Mouse (Mus musculus): ENCODE data around the gene Cenpi. TPM values are rescaled to one million over a fixed set of nuclear protein-coding genes. Genes with fewer than 3 reads are reported as not detected.

The Cenpi gene
- not detected for polyA plus RNA-seq (2015; fragmentation: Illumina TruSeq; extraction: RNeasy Lipid Tissue Mini Kit (QIAGEN cat#74804); ENCODE audit: insufficient read depth, low read depth, low replicate concordance)

GRCm38 (mm10) chrX:134307534-134308274, at the start of gene Cenpi:
Cenpi (plus strand) TSS chrX:134308084.

DNA sequence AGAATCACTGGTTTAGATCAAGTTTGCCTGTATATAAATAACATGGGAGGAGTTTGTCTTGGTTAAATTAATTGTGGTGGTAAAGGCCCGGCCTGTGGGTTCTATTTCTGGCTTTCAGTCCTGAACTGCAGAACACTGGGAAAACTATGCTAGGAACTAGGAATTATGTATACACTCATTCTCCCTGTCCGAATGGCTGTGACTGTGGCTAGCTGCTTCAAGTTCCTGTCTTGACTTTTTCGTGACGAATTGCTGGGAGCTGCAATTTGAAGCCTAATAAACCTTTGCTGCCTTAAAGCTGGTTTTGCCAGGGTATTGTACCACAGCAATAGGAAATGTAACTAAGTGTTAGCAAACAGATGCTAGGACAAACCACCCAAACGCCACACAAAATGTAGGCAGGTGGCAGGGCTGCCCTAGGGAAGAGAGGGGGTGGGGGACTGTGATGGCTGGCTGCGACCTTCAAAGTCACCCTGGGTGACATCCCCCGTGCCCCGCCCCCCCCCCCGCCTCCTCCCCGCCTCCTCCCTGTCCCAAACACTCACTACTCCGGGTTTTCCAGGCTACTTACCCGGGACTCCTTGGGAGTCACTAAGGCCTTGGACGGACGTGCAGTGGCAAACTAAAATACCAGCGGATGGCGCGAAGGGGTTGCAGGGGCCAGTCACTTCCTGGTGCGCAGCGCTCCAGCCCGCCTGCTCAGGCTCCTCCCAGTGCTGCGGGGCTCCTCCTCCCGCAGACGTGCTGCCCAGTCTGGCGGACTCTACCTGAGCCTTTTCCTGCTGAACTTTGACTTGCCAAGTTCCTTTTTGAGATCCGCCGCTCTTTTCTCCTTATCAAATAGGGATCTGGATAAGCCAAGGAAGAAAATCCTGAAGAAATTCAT, 31.4 kb upstream of the Cenpi start, which contains the start of gene Trmt2b:
Gene Trmt2b, minus strand, starts transcription at position 710 of the 886 bp plus-strand sequence.

GRCm38 (mm10) chrX:134403863-134404583, 96.1 kb downstream of the Cenpi start, which contains the start of gene Drp2:
Drp2 (plus strand) TSS chrX:134404551.

Other genes with a start within 250 kb of the Cenpi start
- 2.7 TPM for gene Cstf2, start 248.9 kb upstream of the Cenpi start, polyA plus RNA-seq (2015; fragmentation: Illumina TruSeq; extraction: RNeasy Lipid Tissue Mini Kit (QIAGEN cat#74804); ENCODE audit: insufficient read depth, low read depth, low replicate concordance)
- gene Xkrx, start 146.0 kb upstream of the Cenpi start, polyA plus RNA-seq (2015; fragmentation: Illumina TruSeq; extraction: RNeasy Lipid Tissue Mini Kit (QIAGEN cat#74804); ENCODE audit: insufficient read depth, low read depth, low replicate concordance) = 0.28 TPM
- gene Arl13a, start 120.6 kb upstream of the Cenpi start, polyA plus RNA-seq (2015; fragmentation: Illumina TruSeq; extraction: RNeasy Lipid Tissue Mini Kit (QIAGEN cat#74804); ENCODE audit: insufficient read depth, low read depth, low replicate concordance) = not detected
- not detected for gene Nox1, start 86.1 kb upstream of the Cenpi start, polyA plus RNA-seq (2015; fragmentation: Illumina TruSeq; extraction: RNeasy Lipid Tissue Mini Kit (QIAGEN cat#74804); ENCODE audit: insufficient read depth, low read depth, low replicate concordance)
- gene Trmt2b, start 31.1 kb upstream of the Cenpi start, polyA plus RNA-seq (2015; fragmentation: Illumina TruSeq; extraction: RNeasy Lipid Tissue Mini Kit (QIAGEN cat#74804); ENCODE audit: insufficient read depth, low read depth, low replicate concordance) = 5.2 TPM
- gene Tmem35a, start 12.9 kb upstream of the Cenpi start, polyA plus RNA-seq (2015; fragmentation: Illumina TruSeq; extraction: RNeasy Lipid Tissue Mini Kit (QIAGEN cat#74804); ENCODE audit: insufficient read depth, low read depth, low replicate concordance) = 0.85 TPM
- 0.18 TPM for gene Drp2, start 96.5 kb downstream of the Cenpi start, polyA plus RNA-seq (2015; fragmentation: Illumina TruSeq; extraction: RNeasy Lipid Tissue Mini Kit (QIAGEN cat#74804); ENCODE audit: insufficient read depth, low read depth, low replicate concordance)
- gene Taf7l, start 168.4 kb downstream of the Cenpi start, polyA plus RNA-seq (2015; fragmentation: Illumina TruSeq; extraction: RNeasy Lipid Tissue Mini Kit (QIAGEN cat#74804); ENCODE audit: insufficient read depth, low read depth, low replicate concordance) = not detected
- gene Timm8a1, start 233.8 kb downstream of the Cenpi start, polyA plus RNA-seq (2015; fragmentation: Illumina TruSeq; extraction: RNeasy Lipid Tissue Mini Kit (QIAGEN cat#74804); ENCODE audit: insufficient read depth, low read depth, low replicate concordance) = 4.6 TPM

Measured in pancreas, adult 10 weeks (tissue).